Mouse (Mus musculus) limb, embryonic 11.5 days (tissue): ENCODE results near the gene Cyp4a31. TPM values are rescaled to one million over a fixed set of nuclear protein-coding genes. Genes with fewer than 3 reads are reported as not detected.
"Not testable (repeated sequence)": the region's sequence is repeated elsewhere in the genome, so short reads cannot be mapped to it uniquely, and the experiment has no call there.

Source experiments
- ATAC-seq: fragments of 200-750 bp; cut with Nextera tagmentation; 2 replicates; pipeline ENCODE4 v1.8.0; 2017; ENCODE audit warnings: low read depth; ENCODE audit not compliant: insufficient number of reproducible peaks, low FRiP score, low TSS enrichment
- DNase-seq: peaks from one replicate; pipeline ENCODE4 v3.0.0-alpha.2; 2015; ENCODE audit warnings: low spot score
- H3K27ac ChIP-seq: fragments of 300-500 bp; sonication (generic); replicated peaks from 2 replicates; pipeline ENCODE4 v1.5.1; 2014; ENCODE audit warnings: low read depth, mild to moderate bottlenecking, low read length
- H3K27me3 ChIP-seq: fragments of 300-500 bp; sonication (generic); 2 replicates; pipeline ENCODE4 v1.6.1; 2014; ENCODE audit warnings: mild to moderate bottlenecking, low read length, mixed read lengths; ENCODE audit not compliant: control insufficient read depth, insufficient read depth
- H3K36me3 ChIP-seq: fragments of 300-500 bp; sonication (generic); 2 replicates; pipeline ENCODE4 v1.6.1; 2014; ENCODE audit warnings: mild to moderate bottlenecking, low read length, moderate library complexity, mixed read lengths; ENCODE audit not compliant: control insufficient read depth, insufficient read depth
- H3K4me1 ChIP-seq: fragments of 300-500 bp; sonication (generic); 2 replicates; pipeline ENCODE4 v1.6.1; 2014; ENCODE audit warnings: low read length, mixed read lengths; ENCODE audit not compliant: control insufficient read depth, insufficient read depth
- H3K4me2 ChIP-seq: fragments of 300-500 bp; sonication (generic); 2 replicates; pipeline ENCODE4 v1.6.1; 2014; ENCODE audit warnings: low read depth, mild to moderate bottlenecking, moderate library complexity; ENCODE audit not compliant: severe bottlenecking
- H3K4me3 ChIP-seq: fragments of 300-500 bp; sonication (generic); 2 replicates; pipeline ENCODE4 v1.5.1; 2014; ENCODE audit warnings: low read depth, low read length
- H3K9ac ChIP-seq: fragments of 300-500 bp; sonication (generic); 2 replicates; pipeline ENCODE4 v1.6.1; 2014; ENCODE audit warnings: mild to moderate bottlenecking, low read length
- H3K9me3 ChIP-seq: fragments of 300-500 bp; sonication (generic); 2 replicates; pipeline ENCODE4 v1.6.1; 2016; ENCODE audit warnings: low read length; ENCODE audit not compliant: control insufficient read depth
- WGBS: fragments of 180-500 bp; shearing (Covaris S2); extraction: QIAGEN DNeasy Blood & Tissue Kit; methylation state at CpG from one replicate; pipeline ENCODE4 v1.1.7; 2014; 5-methylcytosine and 5-hydroxymethylcytosine counted together
- polyA plus RNA-seq: library from polyadenylated mRNA; unstranded; fragments of >200 nt; fragmentation: Nextera tagmentation; extraction: Ambion mirVana; gene quantifications from 2 replicates; pipeline ENCODE4 v1.2.1, GENCODE M21; 2014

The Cyp4a31 gene
- polyA plus RNA-seq, 1 experiment from 2014 or later = not detected

GRCm38 (mm10) chr4:115600611-115601010 lies 37.2 kb downstream of the Cyp4a31 start, which contains the start of gene Cyp4a32:
Gene Cyp4a32 (plus strand): TSS chr4:115600969.
- H3K9ac ChIP-seq, DNase-seq, ATAC-seq, H3K36me3 ChIP-seq, H3K9me3 ChIP-seq, H3K4me1 ChIP-seq, H3K4me2 ChIP-seq, H3K27ac ChIP-seq, H3K4me3 ChIP-seq, H3K27me3 ChIP-seq: not testable (repeated sequence)
- 88% methylated on average over 7 of the region's 8 CpGs for WGBS

- H3K36me3 ChIP-seq = no peaks in the 10 kb centered on the region
- DNase-seq = no peak
- no peaks in the 10 kb centered on the region for H3K4me1 ChIP-seq
- no peak for ATAC-seq
- no peaks in the 10 kb centered on the region for H3K9me3 ChIP-seq
- no peak overlapping the region for H3K4me2 ChIP-seq
- H3K27me3 ChIP-seq = no peaks in the 10 kb centered on the region
- H3K27ac ChIP-seq = no peak overlapping the region
- H3K4me3 ChIP-seq = no peak overlapping the region
- H3K9ac ChIP-seq = no peak overlapping the region
Measured at GRCm38 (mm10) chr4:115614005-115614404, 50.6 kb downstream of the Cyp4a31 start.

GRCm38 (mm10) chr4:115625560-115625959 lies 62.1 kb downstream of the Cyp4a31 start:
- H3K4me3 ChIP-seq, H3K4me1 ChIP-seq, H3K9ac ChIP-seq, ATAC-seq, H3K27ac ChIP-seq, H3K27me3 ChIP-seq, H3K36me3 ChIP-seq, DNase-seq, H3K9me3 ChIP-seq, H3K4me2 ChIP-seq: not testable (repeated sequence)
- 95% methylated on average over 3 of the region's 3 CpGs for WGBS

Other genes with a start within 250 kb of the Cyp4a31 start
- gene Cyp4a12b, start 152.0 kb upstream of the Cyp4a31 start, polyA plus RNA-seq = not detected in 2 replicates
- gene Cyp4a30b, start 111.0 kb upstream of the Cyp4a31 start, polyA plus RNA-seq = not detected in 2 replicates
- not detected in 2 replicates for gene Cyp4a14, start 67.5 kb upstream of the Cyp4a31 start, polyA plus RNA-seq
- not detected in 2 replicates for gene Cyp4a10, start 45.4 kb upstream of the Cyp4a31 start, polyA plus RNA-seq
- not detected in 2 replicates for gene Cyp4a32, start 37.3 kb downstream of the Cyp4a31 start, polyA plus RNA-seq
- gene Cyp4b1, start 84.1 kb downstream of the Cyp4a31 start, polyA plus RNA-seq = not detected in 2 replicates
- 44.3 and 48.5 TPM in 2 replicates for gene Efcab14, start 174.1 kb downstream of the Cyp4a31 start, polyA plus RNA-seq
- gene Tex38, start 217.4 kb downstream of the Cyp4a31 start, polyA plus RNA-seq = 0.32 and 0.65 TPM in 2 replicates
- gene Atpaf1, start 221.2 kb downstream of the Cyp4a31 start, polyA plus RNA-seq = 58.7 and 63.3 TPM in 2 replicates